Mouse (Mus musculus): ENCODE measurements around the gene Slc45a3. TPM values are rescaled to one million over a fixed set of nuclear protein-coding genes. Genes with fewer than 3 reads are reported as not detected.

The Slc45a3 gene
- polyA plus RNA-seq, 1 experiment, result 5.7 TPM

- Histone ChIP-seq H3K4me3 (ENCODE audit: control insufficient read depth, low read depth, low read length) (no peak overlapping the region), H3K27me3 (ENCODE audit: control insufficient read depth, insufficient read depth, low read length) (no peaks in the 10 kb centered on the region), H3K36me3 (ENCODE audit: control insufficient read depth, insufficient read depth, low read length) (no peaks in the 10 kb centered on the region), H3K27ac (ENCODE audit: control insufficient read depth, insufficient read depth, low read depth, low read length) (no peak overlapping the region; the same call in 1 of the 2 replicates), H3K4me1 (ENCODE audit: control insufficient read depth, insufficient read depth, low read length) (no peaks in the 10 kb centered on the region; the same call in none of the 2 replicates)
- TF ChIP-seq CTCF (IDR thresholded peaks at IDR 0.05; ENCODE audit: control insufficient read depth, insufficient read depth, insufficient replicate concordance, low read depth, low read length) (no peak), POLR2A (IDR thresholded peaks at IDR 0.05; ENCODE audit: control insufficient read depth, low read depth, low read length) (no peak)
These were observed 9.2 kb downstream of the Slc45a3 start for GRCm38 (mm10) chr1:131971771-131972497.

GRCm38 (mm10) chr1:131972498-131973334 lies 9.9 kb downstream of the Slc45a3 start:
- Histone ChIP-seq H3K4me3 (ENCODE audit: control insufficient read depth, low read depth, low read length) (no peak overlapping the region), H3K4me1 (ENCODE audit: control insufficient read depth, insufficient read depth, low read length) (no peaks in the 10 kb centered on the region; the same call in none of the 2 replicates), H3K36me3 (ENCODE audit: control insufficient read depth, insufficient read depth, low read length) (no peaks in the 10 kb centered on the region), H3K27me3 (ENCODE audit: control insufficient read depth, insufficient read depth, low read length) (no peaks in the 10 kb centered on the region), H3K27ac (ENCODE audit: control insufficient read depth, insufficient read depth, low read depth, low read length) (no peak overlapping the region)
- no peak for TF ChIP-seq POLR2A (IDR thresholded peaks at IDR 0.05; ENCODE audit: control insufficient read depth, low read depth, low read length)
- no peak for TF ChIP-seq CTCF (IDR thresholded peaks at IDR 0.05; ENCODE audit: control insufficient read depth, insufficient read depth, insufficient replicate concordance, low read depth, low read length)

- Histone ChIP-seq H3K27me3 (ENCODE audit: control insufficient read depth, insufficient read depth, low read length) (no peaks in the 10 kb centered on the region), H3K4me1 (ENCODE audit: control insufficient read depth, insufficient read depth, low read length) (no peaks in the 10 kb centered on the region; the same call in none of the 2 replicates), H3K4me3 (ENCODE audit: control insufficient read depth, low read depth, low read length) (no peak overlapping the region), H3K36me3 (ENCODE audit: control insufficient read depth, insufficient read depth, low read length) (no peaks in the 10 kb centered on the region), H3K27ac (ENCODE audit: control insufficient read depth, insufficient read depth, low read depth, low read length) (no peak overlapping the region)
- TF ChIP-seq POLR2A (IDR thresholded peaks at IDR 0.05; ENCODE audit: control insufficient read depth, low read depth, low read length), result no peak
- TF ChIP-seq CTCF (IDR thresholded peaks at IDR 0.05; ENCODE audit: control insufficient read depth, insufficient read depth, insufficient replicate concordance, low read depth, low read length), result no peak
These were observed 11.2 kb downstream of the Slc45a3 start for GRCm38 (mm10) chr1:131973991-131974390.

- Histone ChIP-seq H3K27ac (ENCODE audit: control insufficient read depth, insufficient read depth, low read depth, low read length) (no peak overlapping the region), H3K4me3 (ENCODE audit: control insufficient read depth, low read depth, low read length) (no peak overlapping the region), H3K36me3 (ENCODE audit: control insufficient read depth, insufficient read depth, low read length) (no peaks in the 10 kb centered on the region), H3K4me1 (ENCODE audit: control insufficient read depth, insufficient read depth, low read length) (no peaks in the 10 kb centered on the region; the same call in 1 of the 2 replicates), H3K27me3 (ENCODE audit: control insufficient read depth, insufficient read depth, low read length) (no peaks in the 10 kb centered on the region)
- TF ChIP-seq POLR2A (IDR thresholded peaks at IDR 0.05; ENCODE audit: control insufficient read depth, low read depth, low read length), result no peak
- TF ChIP-seq CTCF (IDR thresholded peaks at IDR 0.05; ENCODE audit: control insufficient read depth, insufficient read depth, insufficient replicate concordance, low read depth, low read length), result no peak
These were observed 14.1 kb downstream of the Slc45a3 start for GRCm38 (mm10) chr1:131976886-131977285.

- TF ChIP-seq POLR2A (IDR thresholded peaks at IDR 0.05; ENCODE audit: control insufficient read depth, low read depth, low read length) (no peak), CTCF (IDR thresholded peaks at IDR 0.05; ENCODE audit: control insufficient read depth, insufficient read depth, insufficient replicate concordance, low read depth, low read length) (no peak)
- Histone ChIP-seq H3K27me3 (ENCODE audit: control insufficient read depth, insufficient read depth, low read length) (no peaks in the 10 kb centered on the region), H3K36me3 (ENCODE audit: control insufficient read depth, insufficient read depth, low read length) (no peaks in the 10 kb centered on the region), H3K4me1 (ENCODE audit: control insufficient read depth, insufficient read depth, low read length) (peaks cover 2% of the 10 kb centered on the region; the same call in 1 of the 2 replicates), H3K4me3 (ENCODE audit: control insufficient read depth, low read depth, low read length) (no peak overlapping the region), H3K27ac (ENCODE audit: control insufficient read depth, insufficient read depth, low read depth, low read length) (no peak overlapping the region)
These were observed 17.7 kb downstream of the Slc45a3 start for GRCm38 (mm10) chr1:131980471-131980870.

GRCm38 (mm10) chr1:131981378-131982013 lies 18.7 kb downstream of the Slc45a3 start:
- no peak for TF ChIP-seq POLR2A (IDR thresholded peaks at IDR 0.05; ENCODE audit: control insufficient read depth, low read depth, low read length)
- TF ChIP-seq CTCF (IDR thresholded peaks at IDR 0.05; ENCODE audit: control insufficient read depth, insufficient read depth, insufficient replicate concordance, low read depth, low read length), result peak; percentile 76; the same call in 1 of the 2 replicates
- Histone ChIP-seq H3K4me3 (ENCODE audit: control insufficient read depth, low read depth, low read length) (no peak overlapping the region), H3K4me1 (ENCODE audit: control insufficient read depth, insufficient read depth, low read length) (peaks cover 2% of the 10 kb centered on the region; the same call in 1 of the 2 replicates), H3K27ac (ENCODE audit: control insufficient read depth, insufficient read depth, low read depth, low read length) (no peak overlapping the region), H3K36me3 (ENCODE audit: control insufficient read depth, insufficient read depth, low read length) (no peaks in the 10 kb centered on the region), H3K27me3 (ENCODE audit: control insufficient read depth, insufficient read depth, low read length) (no peaks in the 10 kb centered on the region)
